Mouse (Mus musculus) bone marrow macrophage, adult 2 months (primary cell): ENCODE results near the gene Gpx4. TPM values are rescaled to one million over a fixed set of nuclear protein-coding genes. Genes with fewer than 3 reads are reported as not detected.
"Not testable (repeated sequence)": the region's sequence is repeated elsewhere in the genome, so short reads cannot be mapped to it uniquely, and the experiment has no call there.

ENCODE experiments used
- H3K27ac ChIP-seq: 2 replicates; pipeline ENCODE4 v1.5.1; 2012; ENCODE audit warnings: low read depth, low read length; ENCODE audit not compliant: insufficient read depth
- H3K4me1 ChIP-seq: 2 replicates; pipeline ENCODE4 v1.6.1; 2012; ENCODE audit warnings: low read length; ENCODE audit not compliant: control insufficient read depth, insufficient read depth
- H3K4me3 ChIP-seq: 2 replicates; pipeline ENCODE4 v1.5.1; 2012; ENCODE audit warnings: mild to moderate bottlenecking, low read length, moderate library complexity; ENCODE audit not compliant: insufficient read depth
- CTCF ChIP-seq: IDR thresholded peaks from 2 replicates; pipeline ENCODE4 v1.5.1; 2012; ENCODE audit warnings: low read depth, mild to moderate bottlenecking, low read length, moderate library complexity
- POLR2A ChIP-seq: IDR thresholded peaks from 2 replicates; pipeline ENCODE4 v1.6.1; 2012; ENCODE audit warnings: mild to moderate bottlenecking, low read depth, low read length, borderline replicate concordance
- polyA plus RNA-seq: library from polyadenylated mRNA; stranded (reverse); fragments of >200 nt; gene quantifications from 2 replicates; pipeline ENCODE4 v1.2.4, GENCODE M21; 2012; ENCODE audit not compliant: missing spikeins, insufficient read depth, insufficient read length

The Gpx4 gene
- polyA plus RNA-seq, 1 experiment = 322 TPM

GRCm38 (mm10) chr10:80045766-80046165, 1.2 kb upstream of the Gpx4 start:
- H3K27ac ChIP-seq = no peak overlapping the region
- peaks cover 12% of the 10 kb centered on the region for H3K4me1 ChIP-seq
- TF ChIP-seq POLR2A (no peak), CTCF (no peak)
- no peak overlapping the region for H3K4me3 ChIP-seq

GRCm38 (mm10) chr10:80048396-80048795, 1.4 kb downstream of the Gpx4 start:
- Histone ChIP-seq H3K4me3 (no peak overlapping the region), H3K27ac (no peak overlapping the region), H3K4me1 (peaks cover 32% of the 10 kb centered on the region)
- TF ChIP-seq CTCF = no peak
- no peak for TF ChIP-seq POLR2A

GRCm38 (mm10) chr10:80048834-80049233, 1.9 kb downstream of the Gpx4 start:
- Histone ChIP-seq H3K27ac (no peak overlapping the region), H3K4me1 (peaks cover 32% of the 10 kb centered on the region), H3K4me3 (no peak overlapping the region)
- TF ChIP-seq POLR2A = no peak
- no peak for TF ChIP-seq CTCF

- no peak overlapping the region for H3K27ac ChIP-seq
- peaks cover 32% of the 10 kb centered on the region for H3K4me1 ChIP-seq
Observed at GRCm38 (mm10) chr10:80050244-80050643, 3.3 kb downstream of the Gpx4 start.

GRCm38 (mm10) chr10:80050885-80051617, 4.1 kb downstream of the Gpx4 start:
- Histone ChIP-seq H3K27ac (peak overlapping the region; percentile 92), H3K4me3 (no peak overlapping the region), H3K4me1 (peaks cover 35% of the 10 kb centered on the region)
- TF ChIP-seq CTCF (no peak), POLR2A (no peak)

More at GRCm38 (mm10) chr10:80050244-80050643, 3.3 kb downstream of the Gpx4 start:
- no peak overlapping the region for H3K4me3 ChIP-seq
- TF ChIP-seq POLR2A (no peak), CTCF (no peak)

- Histone ChIP-seq H3K4me1 (peaks cover 35% of the 10 kb centered on the region), H3K27ac (peak overlapping the region; percentile 95), H3K4me3 (no peak overlapping the region)
- TF ChIP-seq CTCF (no peak), POLR2A (no peak)
Observed at GRCm38 (mm10) chr10:80051618-80052373, 4.8 kb downstream of the Gpx4 start.

- TF ChIP-seq CTCF (no peak), POLR2A (no peak)
- Histone ChIP-seq H3K4me3 (no peak overlapping the region), H3K4me1 (peaks cover 35% of the 10 kb centered on the region), H3K27ac (peak overlapping the region; percentile 95)
Observed at GRCm38 (mm10) chr10:80052374-80052764, 5.4 kb downstream of the Gpx4 start.

- TF ChIP-seq CTCF (no peak), POLR2A (peak; percentile 79)
- Histone ChIP-seq H3K4me3 (peak overlapping the region; percentile 84), H3K27ac (peak overlapping the region; percentile 95), H3K4me1 (peaks cover 35% of the 10 kb centered on the region)
Observed at GRCm38 (mm10) chr10:80053259-80053780, 6.4 kb downstream of the Gpx4 start.

- Histone ChIP-seq H3K4me1 (peaks cover 31% of the 10 kb centered on the region), H3K27ac (peak overlapping the region; percentile 88), H3K4me3 (peak overlapping the region; percentile 84)
- no peak for TF ChIP-seq POLR2A
- TF ChIP-seq CTCF = peak; percentile 5; the same call in 1 of the 2 replicates
Observed at GRCm38 (mm10) chr10:80053831-80054815, 7.2 kb downstream of the Gpx4 start.

- peaks cover 31% of the 10 kb centered on the region for H3K4me1 ChIP-seq
- not testable (repeated sequence) for H3K27ac ChIP-seq
- peak overlapping the region; percentile 84 for H3K4me3 ChIP-seq
Observed at GRCm38 (mm10) chr10:80054911-80055310, 7.9 kb downstream of the Gpx4 start.
